Mouse (Mus musculus) heart, adult 11 months (tissue): Measurements from ENCODE around the gene Ddr1.

ENCODE experiments used
- DNase-seq: peaks from one replicate; pipeline ENCODE4 v3.0.0; 2022

Gene Ddr1

GRCm38 (mm10) chr17:35633992-35634391 is 70.4 kb downstream of the Ddr1 start:
- DNase-seq, result peak; percentile 85
